Mouse (Mus musculus) adrenal gland, postnatal 25 days (tissue): ENCODE measurements around the gene Poll. TPM values are rescaled to one million over a fixed set of nuclear protein-coding genes. Genes with fewer than 3 reads are reported as not detected.
A peak's percentile ranks its signal among the peaks of the same experiment; 100 is the strongest.

Experiments
- DNase-seq: peaks from one replicate; pipeline ENCODE4 v3.0.0; 2021; ENCODE audit warnings: mixed read lengths
- total RNA-seq: library from RNA; stranded (reverse); gene quantifications from 2 replicates; pipeline ENCODE4 v1.2.3, GENCODE M21; 2021

Gene Poll
- total RNA-seq, 1 experiment from 2014 or later = 15.5 TPM

DNA sequence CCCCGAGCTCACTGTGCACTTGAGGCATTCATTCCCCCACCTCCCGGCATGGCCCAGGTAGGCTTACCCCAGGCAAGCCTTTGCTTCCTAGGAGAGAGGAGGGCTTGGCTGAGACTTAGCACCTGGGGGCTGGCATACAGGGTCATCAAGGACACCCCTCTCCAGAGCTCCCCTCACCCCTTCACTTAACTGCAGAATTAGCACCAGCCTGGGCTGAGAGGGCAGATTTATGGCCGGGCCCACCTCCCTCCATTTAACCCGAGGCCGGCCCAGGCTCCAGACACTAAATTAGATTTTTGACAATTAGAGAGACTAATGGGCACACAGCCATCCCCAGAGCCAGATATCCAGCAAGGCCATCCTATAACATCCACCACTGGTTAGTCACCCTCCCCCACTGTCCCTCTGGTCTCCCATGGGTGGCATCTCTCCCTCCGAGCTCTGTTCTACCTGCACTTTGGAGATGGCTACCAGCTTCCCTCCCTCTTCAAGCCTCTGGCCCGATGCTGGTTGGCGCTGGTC is 25.1 kb downstream of the Poll start:
- no peak for DNase-seq

DNA sequence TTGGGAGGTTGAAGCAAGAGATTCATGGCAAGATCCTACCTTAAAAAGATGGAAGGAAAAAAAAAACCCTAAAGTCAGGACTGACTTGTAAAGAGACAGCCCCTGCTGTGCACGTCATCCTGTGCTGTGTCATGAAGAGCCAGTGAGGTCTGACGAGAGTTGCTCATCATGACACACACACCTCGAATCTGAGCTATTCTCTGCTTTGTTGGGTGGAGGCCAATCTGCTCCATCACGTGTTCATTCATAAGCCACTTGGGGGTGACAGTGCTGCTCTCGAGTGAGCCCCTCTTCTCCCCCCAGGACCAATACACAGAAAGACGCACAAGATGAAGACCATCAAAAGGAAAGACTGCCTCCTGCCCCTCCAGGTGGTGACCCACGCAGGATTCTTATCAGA is 26.7 kb downstream of the Poll start:
- no peak for DNase-seq

DNA sequence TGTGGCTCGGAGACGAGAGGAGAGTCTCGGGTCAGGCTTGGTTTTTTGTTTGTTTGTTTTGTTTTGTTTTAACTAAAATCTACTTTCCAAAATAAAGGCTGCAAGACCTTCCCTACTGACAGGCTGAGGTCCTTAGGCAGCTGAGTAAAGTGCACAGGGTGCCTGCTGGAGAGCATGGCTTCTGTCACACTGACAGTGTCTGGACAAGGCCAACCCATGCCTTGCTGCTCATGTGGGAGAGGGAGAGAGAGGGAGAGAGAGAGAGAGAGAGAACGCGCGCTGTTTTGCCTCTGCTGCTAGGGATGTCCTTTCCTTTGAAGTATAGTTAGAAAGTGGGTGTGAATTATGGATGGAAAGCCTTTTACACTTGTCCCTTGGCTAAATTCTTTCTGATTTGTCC is 28.8 kb downstream of the Poll start:
- no peak for DNase-seq

DNA sequence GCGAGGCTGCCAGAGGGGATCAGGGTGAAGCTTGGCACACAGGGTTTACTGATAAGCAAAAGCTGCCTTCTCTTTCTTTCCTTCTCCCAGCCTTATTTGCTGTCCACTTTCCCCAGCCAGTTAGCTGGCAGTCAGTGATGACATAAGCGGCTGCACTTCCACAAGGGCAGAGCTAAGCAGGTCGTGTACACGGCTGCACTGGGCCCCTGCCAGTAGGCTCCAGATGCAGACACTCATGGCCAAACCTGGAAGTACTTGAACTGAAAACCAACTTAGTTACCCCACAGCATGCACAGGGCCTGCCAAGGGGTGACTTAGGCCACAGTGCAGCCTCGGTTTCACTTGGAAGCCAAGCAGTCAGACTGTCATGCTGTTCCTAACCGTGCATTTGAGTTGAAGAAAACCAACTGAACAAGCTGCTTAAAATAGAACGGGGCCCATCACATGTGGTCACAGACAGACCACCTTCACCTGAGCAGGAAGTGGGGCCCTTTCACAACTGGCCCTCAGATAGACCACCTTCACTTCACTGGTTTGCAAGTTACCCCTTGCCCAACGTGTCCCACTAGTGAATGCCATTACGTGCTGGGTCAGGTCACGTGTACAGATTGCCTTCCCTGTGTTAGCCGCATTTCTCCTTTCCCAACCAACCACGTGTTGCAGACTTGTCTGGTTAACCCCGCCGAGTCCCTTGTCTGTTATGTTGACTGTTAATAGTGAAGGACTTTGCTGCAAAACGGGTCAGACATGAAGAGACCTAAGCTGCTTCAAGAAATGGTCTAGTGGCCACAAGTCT is 29.9 kb downstream of the Poll start:
- peak; percentile 45 for DNase-seq

DNA sequence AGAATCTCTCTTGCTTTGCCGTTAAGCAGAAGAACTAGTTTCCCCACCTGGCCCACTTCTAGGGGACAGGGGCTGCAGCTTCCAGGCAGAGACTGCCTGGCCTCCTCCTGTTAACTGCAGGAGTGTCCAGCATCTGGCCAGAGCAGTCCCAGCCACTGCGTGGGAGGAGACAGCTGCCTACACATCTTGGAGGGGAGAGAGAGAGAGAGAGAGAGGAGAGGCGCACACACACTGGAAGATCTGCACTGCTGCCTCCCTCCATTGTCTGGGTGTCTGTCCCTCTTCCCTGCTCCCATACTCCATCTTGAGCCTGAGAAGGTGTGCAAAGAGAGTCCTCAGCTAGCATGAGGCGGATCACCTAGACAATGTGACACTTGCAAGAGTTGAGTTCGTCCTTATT is 31.0 kb downstream of the Poll start:
- no peak for DNase-seq

DNA sequence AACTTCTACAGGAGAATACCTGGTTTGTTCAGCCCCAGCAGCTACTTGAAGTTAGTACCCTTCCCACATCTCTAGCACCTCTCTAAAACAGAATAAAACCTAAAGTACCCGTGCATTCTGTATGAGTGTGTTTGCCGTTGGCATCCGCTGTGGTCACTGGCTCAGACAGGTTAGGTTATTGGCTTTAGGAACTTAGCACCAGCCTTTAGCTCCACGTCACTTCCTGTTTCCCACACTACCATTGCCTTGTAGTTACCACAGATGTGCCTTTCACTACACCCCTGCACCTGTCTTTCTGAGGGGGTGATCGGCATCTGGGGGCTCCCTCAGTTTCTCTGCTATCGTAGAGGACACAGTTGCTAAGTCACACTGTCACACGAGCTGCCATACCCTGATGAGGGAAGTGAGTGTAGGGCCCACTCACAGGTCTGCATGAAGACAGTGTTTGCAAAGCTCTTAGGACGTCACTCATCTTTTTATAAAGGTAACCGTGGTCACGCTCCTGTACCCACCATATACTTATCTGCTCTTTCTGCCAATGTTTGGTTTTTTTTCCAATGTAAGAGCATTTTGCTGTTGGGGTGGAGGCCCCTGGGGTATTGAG is 32.3 kb downstream of the Poll start:
- no peak for DNase-seq

DNA sequence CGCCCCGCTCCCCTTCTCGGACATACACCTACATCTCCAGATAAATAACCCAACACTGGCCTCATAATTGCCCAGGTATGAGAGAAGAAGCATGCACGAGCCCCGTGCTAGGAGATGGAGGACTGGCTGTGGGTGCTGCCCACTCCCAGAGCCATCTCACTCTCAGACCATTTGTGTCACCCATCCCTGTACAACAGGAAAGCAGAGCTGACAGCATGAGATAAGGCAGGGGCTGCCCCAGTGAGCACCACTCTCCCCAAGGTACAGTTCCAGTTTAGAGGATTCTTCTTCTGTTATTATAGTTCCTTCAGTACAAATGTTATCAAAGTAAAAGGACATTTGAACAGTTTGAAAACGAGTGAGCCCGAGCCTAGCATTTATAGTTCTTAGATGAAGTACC is 32.9 kb downstream of the Poll start:
- no peak for DNase-seq

DNA sequence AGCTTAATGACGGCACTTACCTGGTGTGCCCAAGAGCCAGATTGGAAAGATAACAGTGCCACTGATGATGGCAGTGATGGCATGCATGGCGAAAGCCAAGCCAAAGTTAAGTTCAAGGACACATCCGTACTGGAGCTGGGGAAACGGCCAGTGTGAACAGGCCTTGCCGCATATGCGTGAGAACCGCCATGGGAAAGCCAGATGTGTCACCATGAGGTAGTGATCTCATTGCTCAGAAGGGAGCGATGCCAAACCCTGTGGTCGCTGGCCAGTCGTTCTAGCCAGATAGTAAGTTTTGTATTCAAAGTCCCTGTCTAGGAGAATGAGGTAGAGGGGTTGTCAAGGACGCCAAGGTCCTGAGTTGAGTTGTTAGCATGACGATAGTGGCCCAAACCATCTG is 44.1 kb downstream of the Poll start:
- peak; percentile 33 for DNase-seq

DNA sequence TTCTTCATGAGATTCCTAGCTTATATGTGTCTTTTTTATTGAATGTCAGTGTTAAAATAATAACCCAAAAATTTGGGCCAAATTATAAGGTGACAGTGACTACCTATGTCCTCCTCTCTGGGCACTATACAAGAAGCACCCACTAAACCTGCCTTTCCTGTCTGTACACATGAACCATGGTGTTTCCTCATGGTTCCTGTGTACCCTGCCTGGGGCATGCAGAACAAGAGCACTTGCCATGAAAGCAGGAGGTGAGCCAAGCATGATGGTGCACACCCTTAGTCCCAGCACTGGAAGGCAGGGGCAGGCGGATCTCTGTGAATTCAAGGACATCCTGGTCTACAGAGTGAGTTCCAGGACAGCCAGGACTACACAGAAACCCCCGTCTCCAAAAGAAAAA is 45.0 kb downstream of the Poll start:
- no peak for DNase-seq

DNA sequence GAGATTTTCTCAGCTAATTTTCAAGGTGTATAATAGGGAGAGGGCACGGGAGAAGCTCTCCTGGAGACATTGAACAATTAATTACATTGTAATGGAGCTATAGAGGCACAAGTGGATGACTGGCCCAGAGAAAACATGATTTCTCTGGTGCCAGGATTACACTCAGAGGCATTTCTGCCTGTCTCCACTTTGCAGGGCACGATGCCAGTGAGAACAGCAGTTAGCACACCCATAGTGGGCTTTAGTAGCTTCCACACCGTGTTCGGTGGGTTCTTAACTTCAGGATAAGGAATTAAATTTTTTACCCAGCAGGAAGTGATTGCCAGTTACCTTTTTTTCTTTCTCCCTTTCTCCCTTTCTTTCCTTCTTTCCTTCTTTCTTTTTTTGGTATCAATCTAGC is 48.9 kb downstream of the Poll start:
- no peak for DNase-seq

DNA sequence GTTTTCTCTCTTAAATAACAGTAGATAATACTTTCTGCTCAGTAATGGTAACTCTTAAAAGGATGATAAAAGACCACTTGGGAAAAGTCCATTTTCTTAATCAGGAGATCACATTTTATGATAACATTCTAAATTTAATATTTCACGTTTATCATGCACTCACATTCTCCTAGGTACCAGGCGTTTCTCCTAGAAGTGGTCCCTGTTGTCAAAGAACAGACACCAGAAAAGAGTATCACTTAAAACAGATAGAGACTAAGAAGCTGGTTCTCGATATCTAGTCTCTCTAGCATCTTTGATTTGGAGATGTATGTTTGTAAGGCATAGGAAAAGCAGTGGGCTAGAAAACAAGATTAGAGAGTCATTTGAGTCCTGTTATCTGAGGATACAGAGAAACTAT is 49.7 kb downstream of the Poll start:
- DNase-seq = no peak

DNA sequence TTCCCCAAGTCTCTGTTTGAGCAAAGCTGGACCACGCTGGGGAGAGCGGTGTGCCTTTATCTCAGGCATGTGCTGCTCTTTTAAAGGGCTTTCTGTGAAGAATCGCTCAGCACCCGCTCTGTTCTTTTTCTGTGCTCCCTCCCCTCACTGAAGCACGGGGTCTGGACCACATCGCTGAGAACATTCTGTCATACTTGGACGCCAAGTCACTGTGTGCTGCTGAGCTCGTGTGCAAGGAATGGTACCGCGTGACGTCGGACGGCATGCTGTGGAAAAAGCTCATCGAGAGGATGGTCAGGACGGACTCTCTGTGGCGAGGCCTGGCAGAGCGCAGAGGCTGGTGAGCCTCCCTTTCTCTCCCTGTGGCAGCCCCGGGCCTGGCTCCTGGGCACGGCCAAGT is 52.8 kb downstream of the Poll start:
- DNase-seq = no peak

DNA sequence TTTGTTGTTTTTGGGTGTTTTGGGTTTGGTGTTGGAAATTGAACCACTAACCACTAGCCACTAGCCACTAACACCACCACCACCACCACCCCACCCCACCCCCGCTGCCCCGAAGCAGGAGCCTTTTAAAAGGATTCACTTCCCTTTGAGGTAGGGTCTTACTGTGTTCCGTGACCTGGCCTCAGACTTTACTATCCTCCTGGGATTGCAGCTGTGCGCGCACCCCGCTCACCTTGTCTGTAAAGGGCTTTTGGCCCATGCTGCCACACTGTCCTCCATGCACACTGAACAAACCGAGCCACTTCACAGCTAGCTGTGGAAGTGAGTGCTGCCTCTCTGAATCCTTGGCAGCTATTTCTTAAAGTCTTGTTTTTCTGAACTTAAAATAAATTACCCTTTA is 54.9 kb downstream of the Poll start:
- DNase-seq = no peak

Other genes with a start within 250 kb of the Poll start
- 32.8 and 42.6 TPM in 2 replicates for gene Btrc, start 196.8 kb downstream of the Poll start, total RNA-seq
- 26.2 and 31.8 TPM in 2 replicates for gene Gm17018, start 84 bp upstream of the Poll start, total RNA-seq
- 32.2 and 33.8 TPM in 2 replicates for gene Fbxw4, start 99.8 kb upstream of the Poll start, total RNA-seq
- gene Fgf8, start 182.4 kb upstream of the Poll start, total RNA-seq = not detected in 2 replicates
- gene Npm3, start 189.1 kb upstream of the Poll start, total RNA-seq = 29.0 and 34.7 TPM in 2 replicates
- 84.7 and 93.9 TPM in 2 replicates for gene Mgea5, start 223.3 kb upstream of the Poll start, total RNA-seq